Mouse (Mus musculus) limb, embryonic 11.5 days (tissue): ENCODE data around the gene Cacna2d2. TPM values are rescaled to one million over a fixed set of nuclear protein-coding genes. Genes with fewer than 3 reads are reported as not detected.
A peak's percentile ranks its signal among the peaks of the same experiment; 100 is the strongest.

Experiments used
- ATAC-seq: fragments of 200-750 bp; cut with Nextera tagmentation; 2 replicates; pipeline ENCODE4 v1.8.0; 2017; ENCODE audit warnings: low read depth; ENCODE audit not compliant: insufficient number of reproducible peaks, low FRiP score, low TSS enrichment
- DNase-seq: peaks from one replicate; pipeline ENCODE4 v3.0.0-alpha.2; 2015; ENCODE audit warnings: low spot score
- H3K27ac ChIP-seq: fragments of 300-500 bp; sonication (generic); replicated peaks from 2 replicates; pipeline ENCODE4 v1.5.1; 2014; ENCODE audit warnings: low read depth, mild to moderate bottlenecking, low read length
- H3K27me3 ChIP-seq: fragments of 300-500 bp; sonication (generic); 2 replicates; pipeline ENCODE4 v1.6.1; 2014; ENCODE audit warnings: mild to moderate bottlenecking, low read length, mixed read lengths; ENCODE audit not compliant: control insufficient read depth, insufficient read depth
- H3K36me3 ChIP-seq: fragments of 300-500 bp; sonication (generic); 2 replicates; pipeline ENCODE4 v1.6.1; 2014; ENCODE audit warnings: mild to moderate bottlenecking, low read length, moderate library complexity, mixed read lengths; ENCODE audit not compliant: control insufficient read depth, insufficient read depth
- H3K4me1 ChIP-seq: fragments of 300-500 bp; sonication (generic); 2 replicates; pipeline ENCODE4 v1.6.1; 2014; ENCODE audit warnings: low read length, mixed read lengths; ENCODE audit not compliant: control insufficient read depth, insufficient read depth
- H3K4me2 ChIP-seq: fragments of 300-500 bp; sonication (generic); 2 replicates; pipeline ENCODE4 v1.6.1; 2014; ENCODE audit warnings: low read depth, mild to moderate bottlenecking, moderate library complexity; ENCODE audit not compliant: severe bottlenecking
- H3K4me3 ChIP-seq: fragments of 300-500 bp; sonication (generic); 2 replicates; pipeline ENCODE4 v1.5.1; 2014; ENCODE audit warnings: low read depth, low read length
- H3K9ac ChIP-seq: fragments of 300-500 bp; sonication (generic); 2 replicates; pipeline ENCODE4 v1.6.1; 2014; ENCODE audit warnings: mild to moderate bottlenecking, low read length
- H3K9me3 ChIP-seq: fragments of 300-500 bp; sonication (generic); 2 replicates; pipeline ENCODE4 v1.6.1; 2016; ENCODE audit warnings: low read length; ENCODE audit not compliant: control insufficient read depth
- WGBS: fragments of 180-500 bp; shearing (Covaris S2); extraction: QIAGEN DNeasy Blood & Tissue Kit; methylation state at CpG from one replicate; pipeline ENCODE4 v1.1.7; 2014; 5-methylcytosine and 5-hydroxymethylcytosine counted together
- polyA plus RNA-seq: library from polyadenylated mRNA; unstranded; fragments of >200 nt; fragmentation: Nextera tagmentation; extraction: Ambion mirVana; gene quantifications from 2 replicates; pipeline ENCODE4 v1.2.1, GENCODE M21; 2014

The Cacna2d2 gene
- polyA plus RNA-seq, 1 experiment from 2014 or later, result 0.12 TPM

DNA sequence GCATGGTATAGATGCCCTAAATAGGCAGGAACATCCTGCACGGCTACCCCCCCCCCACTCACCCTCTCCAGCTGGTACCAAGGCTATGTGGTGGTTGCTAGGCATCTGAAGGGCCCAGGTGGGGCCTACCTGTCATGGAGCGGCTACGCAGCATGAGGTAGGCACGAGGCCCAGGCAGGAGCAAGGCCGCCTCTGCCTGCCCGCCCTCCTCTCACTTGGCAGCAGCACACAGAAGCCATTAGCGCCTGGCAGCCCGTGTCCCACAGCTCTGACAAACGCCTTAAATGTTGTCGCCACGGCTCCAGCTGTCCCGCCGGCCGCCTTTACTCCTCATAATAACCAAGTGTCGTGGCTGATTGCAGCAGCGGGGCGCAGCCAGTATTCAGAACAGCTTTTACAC lies 84.9 kb downstream of the Cacna2d2 start:
- no peak overlapping the region for H3K4me3 ChIP-seq
- H3K4me1 ChIP-seq, result peaks cover 17% of the 10 kb centered on the region
- H3K27ac ChIP-seq, result no peak overlapping the region
- DNase-seq, result no peak
- H3K36me3 ChIP-seq, result no peaks in the 10 kb centered on the region
- no peaks in the 10 kb centered on the region for H3K9me3 ChIP-seq
- 0 out of 2 replicates have a peak, but pooled peaks cover 2% of the 10 kb centered on the region for H3K27me3 ChIP-seq
- WGBS, result 77% methylated on average over 17 of the region's 17 CpGs
- no peak for ATAC-seq
- H3K9ac ChIP-seq, result no peak overlapping the region
- no peak overlapping the region for H3K4me2 ChIP-seq

DNA sequence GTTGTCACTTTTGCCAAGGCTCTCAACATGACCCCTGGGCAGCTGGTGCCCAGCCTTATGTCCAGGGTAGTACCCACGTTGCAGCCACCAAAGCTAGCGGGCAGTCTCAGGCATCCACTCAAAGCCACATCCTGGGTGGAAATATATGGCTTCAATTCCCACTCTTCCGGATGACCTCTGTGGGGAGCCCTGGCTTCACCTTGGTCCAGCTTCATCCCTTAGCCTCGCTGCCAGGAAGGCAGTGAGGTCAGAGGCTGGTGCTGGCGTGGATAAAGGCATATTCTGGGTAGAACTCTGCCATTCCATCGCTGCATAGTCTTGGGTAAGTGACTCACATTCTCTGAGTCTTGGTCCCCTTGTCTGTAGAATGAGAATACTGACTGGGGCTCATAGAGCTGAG lies 85.4 kb downstream of the Cacna2d2 start:
- no peak overlapping the region for H3K27ac ChIP-seq
- no peak overlapping the region for H3K4me3 ChIP-seq
- DNase-seq (no peak), ATAC-seq (no peak)
- 0 out of 2 replicates have a peak, but pooled peaks cover 2% of the 10 kb centered on the region for H3K27me3 ChIP-seq
- H3K4me2 ChIP-seq, result no peak overlapping the region
- H3K9ac ChIP-seq, result no peak overlapping the region
- no peaks in the 10 kb centered on the region for H3K36me3 ChIP-seq
- no peaks in the 10 kb centered on the region for H3K9me3 ChIP-seq
- peaks cover 17% of the 10 kb centered on the region for H3K4me1 ChIP-seq
- WGBS, result 78% methylated on average over 6 of the region's 6 CpGs

GRCm38 (mm10) chr9:107486086-107486485 lies 86.7 kb downstream of the Cacna2d2 start:
- H3K9ac ChIP-seq, result no peak overlapping the region
- H3K36me3 ChIP-seq, result no peaks in the 10 kb centered on the region
- no peaks in the 10 kb centered on the region for H3K9me3 ChIP-seq
- 66% methylated on average over 10 of the region's 10 CpGs for WGBS
- H3K4me2 ChIP-seq, result no peak overlapping the region
- peaks cover 4% of the 10 kb centered on the region; the same call in 1 of the 2 replicates for H3K4me1 ChIP-seq
- H3K4me3 ChIP-seq, result no peak overlapping the region
- no peak overlapping the region for H3K27ac ChIP-seq
- no peak for ATAC-seq
- 0 out of 2 replicates have a peak, but pooled peaks cover 2% of the 10 kb centered on the region for H3K27me3 ChIP-seq
- DNase-seq, result no peak

- no peak overlapping the region for H3K9ac ChIP-seq
- H3K4me2 ChIP-seq, result no peak overlapping the region
- peak; percentile 63 for DNase-seq
- H3K9me3 ChIP-seq, result no peaks in the 10 kb centered on the region
- H3K4me1 ChIP-seq, result no peaks in the 10 kb centered on the region
- ATAC-seq, result no peak
- 60% methylated on average over 6 of the region's 6 CpGs for WGBS
- no peak overlapping the region for H3K27ac ChIP-seq
- H3K4me3 ChIP-seq, result no peak overlapping the region
- 0 out of 2 replicates have a peak, but pooled peaks cover 2% of the 10 kb centered on the region for H3K27me3 ChIP-seq
- H3K36me3 ChIP-seq, result no peaks in the 10 kb centered on the region
Observed at GRCm38 (mm10) chr9:107486507-107487225, 87.3 kb downstream of the Cacna2d2 start.

GRCm38 (mm10) chr9:107490146-107490545 lies 90.7 kb downstream of the Cacna2d2 start:
- ATAC-seq, result no peak
- Histone ChIP-seq H3K9ac (no peak overlapping the region), H3K27me3 (no peaks in the 10 kb centered on the region), H3K4me2 (no peak overlapping the region), H3K36me3 (no peaks in the 10 kb centered on the region), H3K9me3 (no peaks in the 10 kb centered on the region), H3K4me3 (no peak overlapping the region), H3K27ac (no peak overlapping the region), H3K4me1 (no peaks in the 10 kb centered on the region; the same call in 1 of the 2 replicates)
- DNase-seq, result no peak
- 66% methylated on average over 8 of the region's 8 CpGs for WGBS

DNA sequence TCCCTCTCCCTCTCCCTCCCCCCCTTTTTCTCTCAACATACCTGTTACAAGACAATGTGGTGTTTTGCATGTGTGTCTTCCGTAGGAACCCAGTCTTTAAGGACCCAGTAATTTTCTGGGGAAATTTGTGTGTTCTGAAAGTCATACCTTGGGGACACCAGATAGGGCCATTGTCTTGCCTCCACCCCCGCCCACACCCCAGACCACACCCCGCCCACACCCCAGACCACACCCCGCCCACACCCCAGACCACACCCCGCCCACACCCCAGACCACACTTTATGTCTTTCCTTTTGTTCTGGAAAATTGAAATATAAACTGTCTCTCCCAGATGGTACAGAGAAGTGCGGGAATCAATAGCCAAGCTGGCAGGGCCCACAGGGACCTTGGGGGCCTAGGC lies 91.2 kb downstream of the Cacna2d2 start:
- Histone ChIP-seq H3K4me1 (no peaks in the 10 kb centered on the region; the same call in 1 of the 2 replicates), H3K4me2 (no peak overlapping the region)

DNA sequence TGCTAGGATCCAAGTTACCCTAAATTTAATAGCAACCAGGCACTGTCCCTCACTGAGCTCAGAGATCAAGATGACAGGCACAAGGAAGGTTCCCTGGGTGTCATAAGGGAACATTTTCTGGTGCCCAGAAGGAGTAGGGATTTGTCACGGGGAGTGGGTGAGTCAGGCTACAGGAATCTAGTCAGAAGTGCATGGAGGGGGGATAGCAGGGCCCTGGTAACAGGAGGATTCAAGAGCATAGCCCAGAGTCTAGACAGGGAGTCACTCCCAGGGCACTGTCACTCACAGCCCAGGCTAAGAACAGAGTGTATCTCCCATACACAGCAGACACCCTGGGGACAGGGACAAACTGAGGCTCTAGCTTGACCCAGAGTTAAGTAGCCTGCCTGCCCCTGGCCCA lies 94.1 kb downstream of the Cacna2d2 start:
- Histone ChIP-seq H3K36me3 (no peaks in the 10 kb centered on the region), H3K4me1 (no peaks in the 10 kb centered on the region; the same call in 1 of the 2 replicates), H3K9ac (no peak overlapping the region), H3K9me3 (no peaks in the 10 kb centered on the region), H3K27ac (no peak overlapping the region), H3K4me2 (no peak overlapping the region), H3K27me3 (no peaks in the 10 kb centered on the region), H3K4me3 (no peak overlapping the region)
- WGBS, result 41% methylated on average over 1 of the region's 1 CpGs
- ATAC-seq (no peak), DNase-seq (no peak)

More for the DNA sequence above, 91.2 kb downstream of the Cacna2d2 start:
- no peak overlapping the region for H3K9ac ChIP-seq
- ATAC-seq (no peak), DNase-seq (no peak)
- 62% methylated on average over 6 of the region's 6 CpGs for WGBS
- H3K4me3 ChIP-seq, result no peak overlapping the region
- H3K9me3 ChIP-seq, result no peaks in the 10 kb centered on the region
- H3K36me3 ChIP-seq, result no peaks in the 10 kb centered on the region
- no peak overlapping the region for H3K27ac ChIP-seq
- no peaks in the 10 kb centered on the region for H3K27me3 ChIP-seq

DNA sequence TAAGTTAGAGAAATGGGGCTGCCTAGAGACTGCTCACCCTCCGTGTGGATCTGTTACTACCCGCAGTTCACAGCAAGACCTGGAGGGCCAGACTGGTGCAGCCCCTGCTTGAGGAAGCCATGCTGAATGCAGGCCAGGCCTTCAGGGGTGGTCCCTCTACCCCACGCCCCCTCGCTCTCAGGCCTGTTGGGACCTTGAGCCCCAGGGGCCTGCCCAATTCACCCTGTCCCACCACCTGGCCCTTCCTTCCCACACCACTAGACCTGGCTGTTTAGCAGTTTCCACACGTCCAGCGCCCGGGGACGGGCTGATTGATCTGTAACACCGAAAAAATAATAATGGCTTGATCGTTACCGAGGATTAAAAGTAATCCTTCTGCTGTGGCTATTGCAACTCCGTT lies 94.8 kb downstream of the Cacna2d2 start:
- whole genome bisulfite sequencing, result 59% methylated on average over 12 of the region's 12 CpGs
- no peak for ATAC-seq
- H3K27me3 ChIP-seq, result no peaks in the 10 kb centered on the region

More for the DNA sequence above, 94.8 kb downstream of the Cacna2d2 start:
- no peak overlapping the region for H3K4me2 ChIP-seq
- H3K36me3 ChIP-seq, result no peaks in the 10 kb centered on the region
- no peaks in the 10 kb centered on the region; the same call in 1 of the 2 replicates for H3K4me1 ChIP-seq
- H3K4me3 ChIP-seq, result no peak overlapping the region
- no peak for DNase-seq
- no peak overlapping the region for H3K27ac ChIP-seq
- H3K9ac ChIP-seq, result no peak overlapping the region
- H3K9me3 ChIP-seq, result no peaks in the 10 kb centered on the region
